Mouse (Mus musculus) erythroblast, embryonic 14.5 days (primary cell): ENCODE data around the gene Arid5b.

Source experiments
- GATA1 ChIP-seq: IDR thresholded peaks from 2 replicates; pipeline ENCODE4 v1.6.1; 2012; ENCODE audit warnings: low read length, inconsistent platforms, mixed read lengths
- TAL1 ChIP-seq: IDR thresholded peaks from 3 replicates; pipeline ENCODE4 v1.6.1; 2012; ENCODE audit warnings: low read length, inconsistent platforms, mixed read lengths

DNA sequence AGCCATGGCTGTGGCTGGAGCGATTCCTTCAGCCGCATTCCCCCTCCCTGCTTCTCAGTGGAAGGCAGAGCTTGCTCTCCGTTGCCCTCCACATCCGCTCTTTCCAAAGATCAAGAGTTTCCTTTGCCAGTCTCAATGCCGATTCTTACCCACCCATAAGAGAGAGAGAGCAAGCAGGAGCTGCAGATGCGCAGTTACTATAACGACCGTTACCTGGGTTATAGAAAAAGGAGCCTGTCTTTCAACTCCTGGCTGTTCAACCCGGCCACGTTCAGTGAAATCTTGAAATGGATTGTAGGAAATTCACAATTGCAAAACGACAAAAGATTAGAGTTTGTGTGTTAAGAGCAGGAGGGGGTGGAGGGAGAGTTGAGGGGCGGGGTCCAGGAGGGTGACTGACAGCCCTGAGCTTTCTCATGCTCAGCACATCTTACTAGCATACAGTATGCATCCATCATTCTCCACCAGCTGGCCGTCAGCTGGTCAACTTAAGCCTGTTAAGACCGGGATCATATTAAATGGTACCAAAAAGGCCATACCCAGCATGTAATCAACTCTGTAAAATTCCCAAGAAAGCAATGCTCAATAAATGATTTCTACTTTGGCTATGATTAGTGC lies 227.1 kb downstream of the Arid5b start:
- no peak for TF ChIP-seq TAL1
- TF ChIP-seq GATA1, result no peak
